Mouse (Mus musculus) ES-Bruce4 (cell line): ENCODE data around the gene Kirrel3. TPM values are rescaled to one million over a fixed set of nuclear protein-coding genes. Genes with fewer than 3 reads are reported as not detected.

Experiments used
- H3K27ac ChIP-seq: 2 replicates; pipeline ENCODE4 v1.5.1; 2012; ENCODE audit warnings: low read length, inconsistent platforms; ENCODE audit not compliant: insufficient read depth
- H3K27me3 ChIP-seq: 2 replicates; pipeline ENCODE4 v1.6.1; 2012; ENCODE audit warnings: mild to moderate bottlenecking, low read length, inconsistent platforms; ENCODE audit not compliant: control insufficient read depth, poor library complexity, insufficient read depth, severe bottlenecking
- H3K36me3 ChIP-seq: 2 replicates; pipeline ENCODE4 v1.6.1; 2012; ENCODE audit warnings: inconsistent platforms, mild to moderate bottlenecking, low read length, moderate library complexity; ENCODE audit not compliant: control insufficient read depth, poor library complexity, insufficient read depth, severe bottlenecking
- H3K4me1 ChIP-seq: one replicate; pipeline ENCODE4 v1.8.1; 2011; ENCODE audit warnings: low read length; ENCODE audit not compliant: control insufficient read depth, insufficient read depth
- H3K4me3 ChIP-seq: 2 replicates; pipeline ENCODE4 v1.5.1; 2011; ENCODE audit warnings: low read depth, mild to moderate bottlenecking, low read length
- H3K9ac ChIP-seq: 2 replicates; pipeline ENCODE4 v1.6.1; 2012; ENCODE audit warnings: low read depth, mild to moderate bottlenecking, inconsistent platforms; ENCODE audit not compliant: poor library complexity, severe bottlenecking
- H3K9me3 ChIP-seq: replicated peaks from 2 replicates; pipeline ENCODE4 v1.6.1; 2012; ENCODE audit warnings: mild to moderate bottlenecking, low read length, inconsistent platforms; ENCODE audit not compliant: control insufficient read depth, poor library complexity, insufficient read depth, severe bottlenecking
- CTCF ChIP-seq: IDR thresholded peaks from one replicate; pipeline ENCODE4 v1.8.1; 2011; ENCODE audit warnings: low read depth, low read length
- EP300 ChIP-seq: IDR thresholded peaks from 2 replicates; pipeline ENCODE4 v1.6.1; 2011; ENCODE audit warnings: low read depth, low read length; ENCODE audit not compliant: insufficient read depth
- POLR2A ChIP-seq: IDR thresholded peaks from one replicate; pipeline ENCODE4 v1.8.1; 2011; ENCODE audit warnings: low read length; ENCODE audit not compliant: insufficient read depth
- polyA plus RNA-seq: library from polyadenylated mRNA; stranded (reverse); fragments of >200 nt; gene quantifications from 2 replicates; pipeline ENCODE4 v1.2.4, GENCODE M21; 2011; ENCODE audit warnings: low read depth; ENCODE audit not compliant: missing spikeins, insufficient read depth, insufficient read length

The Kirrel3 gene
- polyA plus RNA-seq, 1 experiment = 0.52 TPM

DNA sequence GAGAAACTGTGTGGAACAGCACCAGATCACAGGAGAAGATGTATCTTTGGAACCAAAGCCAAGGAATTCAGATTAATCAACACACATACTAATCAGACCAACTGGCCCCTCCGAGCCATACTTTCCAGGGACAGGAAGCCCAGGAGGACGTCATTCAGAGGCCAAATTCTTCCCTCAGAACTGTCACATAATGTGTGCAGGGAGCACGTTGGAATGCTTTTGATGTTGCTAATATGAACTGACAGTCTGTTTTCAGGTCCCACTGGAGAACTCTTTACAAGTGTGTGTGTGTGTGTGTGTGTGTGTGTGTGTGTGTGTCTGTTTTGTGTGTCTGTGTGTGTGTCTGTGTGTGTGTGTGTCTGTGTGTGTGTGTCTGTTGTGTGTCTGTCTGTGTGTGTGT is 345.0 kb downstream of the Kirrel3 start:
- no peak for TF ChIP-seq POLR2A
- no peak for TF ChIP-seq CTCF
- no peak for TF ChIP-seq EP300
- H3K27ac ChIP-seq = no peak overlapping the region
- H3K9me3 ChIP-seq = no peaks in the 10 kb centered on the region
- no peaks in the 10 kb centered on the region for H3K36me3 ChIP-seq
- H3K4me3 ChIP-seq = no peak overlapping the region
- H3K27me3 ChIP-seq = no peaks in the 10 kb centered on the region
- no peak overlapping the region for H3K9ac ChIP-seq
- H3K4me1 ChIP-seq = no peaks in the 10 kb centered on the region

DNA sequence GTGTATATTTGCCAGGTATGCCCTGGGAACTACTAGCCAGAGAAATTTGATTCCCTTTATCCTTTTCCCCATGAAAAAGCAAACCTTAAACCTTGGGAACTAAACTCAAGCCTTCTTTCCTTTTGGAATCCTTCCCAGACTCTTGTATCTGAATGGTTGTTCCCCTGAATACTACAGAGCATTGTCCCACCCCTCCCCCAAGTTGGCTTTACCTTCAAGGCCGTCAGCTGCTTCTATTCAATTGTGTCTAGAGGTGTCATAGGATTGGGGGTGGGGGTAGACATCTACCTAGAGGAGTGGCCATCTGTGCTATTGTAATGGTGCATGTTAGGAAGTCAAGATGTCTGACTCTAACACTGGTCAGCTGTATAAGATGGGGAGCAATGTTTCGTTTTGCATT is 351.1 kb downstream of the Kirrel3 start:
- H3K36me3 ChIP-seq = no peaks in the 10 kb centered on the region
- H3K9ac ChIP-seq = no peak overlapping the region
- no peaks in the 10 kb centered on the region for H3K4me1 ChIP-seq
- H3K27ac ChIP-seq = no peak overlapping the region
- no peaks in the 10 kb centered on the region for H3K27me3 ChIP-seq
- H3K4me3 ChIP-seq = no peak overlapping the region
- TF ChIP-seq CTCF = no peak
- H3K9me3 ChIP-seq = no peaks in the 10 kb centered on the region

DNA sequence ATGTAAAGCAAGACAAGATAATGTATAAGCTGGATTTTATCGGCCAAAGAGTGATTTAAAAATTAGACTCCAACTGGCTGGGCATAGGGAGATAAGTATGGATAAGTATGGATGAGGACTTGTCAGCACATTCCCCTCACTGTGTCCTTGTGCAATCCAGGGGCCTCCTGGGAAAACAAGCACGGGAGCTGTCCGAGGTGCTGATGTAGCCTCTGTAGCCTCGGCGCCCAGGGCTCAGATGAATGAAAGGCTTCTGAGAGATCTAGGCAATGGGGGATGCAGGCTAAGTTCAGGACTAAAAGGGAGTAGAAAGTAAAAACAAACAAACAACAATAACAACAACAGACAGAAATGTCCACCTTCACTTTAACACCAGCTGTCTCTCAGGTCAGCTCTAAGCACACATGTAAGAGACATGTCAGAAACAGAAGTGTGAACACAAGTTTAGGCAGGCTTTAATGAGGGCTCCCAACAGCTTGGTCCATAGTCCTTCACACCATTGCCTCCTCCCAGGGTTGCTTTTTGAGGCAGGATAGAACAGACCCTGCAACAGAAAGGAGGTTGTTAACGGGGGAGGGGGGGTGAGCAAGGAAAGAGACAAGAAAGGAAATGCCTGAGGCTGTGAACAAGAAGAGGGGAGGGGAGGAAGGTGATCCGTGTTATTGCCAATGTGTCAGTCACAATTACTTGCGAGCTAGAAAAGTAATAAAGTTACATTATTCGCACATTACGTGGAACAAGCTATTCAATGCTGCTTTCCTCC is 352.2 kb downstream of the Kirrel3 start:
- H3K27me3 ChIP-seq = no peaks in the 10 kb centered on the region
- TF ChIP-seq POLR2A = no peak
- no peak for TF ChIP-seq EP300
- TF ChIP-seq CTCF = no peak
- H3K36me3 ChIP-seq = no peaks in the 10 kb centered on the region
- no peaks in the 10 kb centered on the region for H3K9me3 ChIP-seq
- no peak overlapping the region for H3K4me3 ChIP-seq
- no peak overlapping the region for H3K9ac ChIP-seq
- no peaks in the 10 kb centered on the region for H3K4me1 ChIP-seq
- H3K27ac ChIP-seq = no peak overlapping the region

DNA sequence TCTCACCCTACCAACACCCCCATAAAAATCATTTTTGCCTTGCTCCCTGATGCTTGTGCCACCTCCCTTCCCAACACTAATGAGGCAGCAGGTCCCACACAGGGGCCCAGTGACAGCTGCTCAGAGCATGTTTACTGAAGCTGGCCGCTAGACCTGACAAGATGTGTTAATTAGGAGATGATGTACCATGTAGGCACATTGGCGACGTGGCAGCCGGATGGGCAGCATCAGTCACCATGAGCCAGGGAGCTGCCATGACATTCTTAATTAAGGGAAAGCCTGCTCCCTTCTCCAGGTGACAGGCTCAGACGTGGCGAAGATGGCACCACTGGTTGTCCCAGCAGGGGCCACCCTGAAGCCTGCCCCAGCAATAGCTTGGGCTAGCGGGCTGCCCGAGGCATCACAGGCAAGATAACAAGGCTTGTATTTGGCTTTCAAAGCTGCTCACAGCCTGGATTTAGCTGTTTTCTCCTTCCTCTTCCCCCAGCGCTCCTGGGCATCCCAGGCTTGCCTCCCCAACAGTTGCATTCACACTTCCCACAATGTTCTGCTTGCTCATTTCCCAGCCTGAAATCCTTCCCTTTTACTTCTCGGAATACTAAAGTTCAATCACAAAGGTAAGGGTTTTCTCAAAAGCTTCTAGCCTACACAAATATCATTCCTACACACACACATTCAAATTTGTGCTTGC is 357.7 kb downstream of the Kirrel3 start:
- peaks cover 2% of the 10 kb centered on the region; the same call in 1 of the 2 replicates for H3K27me3 ChIP-seq
- no peak overlapping the region for H3K27ac ChIP-seq
- H3K9ac ChIP-seq = no peak overlapping the region
- no peaks in the 10 kb centered on the region for H3K4me1 ChIP-seq
- H3K9me3 ChIP-seq = no peaks in the 10 kb centered on the region
- TF ChIP-seq EP300 = no peak
- TF ChIP-seq POLR2A = no peak
- no peak for TF ChIP-seq CTCF
- no peak overlapping the region for H3K4me3 ChIP-seq
- no peaks in the 10 kb centered on the region for H3K36me3 ChIP-seq

DNA sequence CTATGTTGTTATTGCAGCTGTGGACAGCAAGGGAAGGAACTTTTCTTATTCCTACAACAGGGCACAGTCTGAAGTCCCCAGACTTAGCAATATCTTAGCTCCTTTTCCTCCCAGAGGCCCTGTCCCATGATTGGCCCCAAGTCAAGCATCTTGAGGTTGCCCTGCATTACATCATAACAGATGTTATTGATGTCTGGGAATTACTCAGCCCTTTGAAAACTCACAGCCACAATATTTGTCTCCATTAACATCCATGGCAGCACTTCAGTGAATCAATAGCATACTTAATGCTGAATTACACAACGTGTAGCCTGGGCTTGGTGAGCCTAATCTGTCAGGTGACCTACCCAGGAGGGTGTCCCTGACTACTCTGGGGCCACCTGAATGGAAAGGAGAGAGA is 360.7 kb downstream of the Kirrel3 start:
- no peak overlapping the region for H3K4me3 ChIP-seq
- no peaks in the 10 kb centered on the region for H3K4me1 ChIP-seq
- TF ChIP-seq EP300 = no peak
- TF ChIP-seq CTCF = no peak
- TF ChIP-seq POLR2A = no peak
- no peak overlapping the region for H3K27ac ChIP-seq
- H3K9me3 ChIP-seq = no peaks in the 10 kb centered on the region
- no peak overlapping the region for H3K9ac ChIP-seq
- H3K27me3 ChIP-seq = peaks cover 2% of the 10 kb centered on the region; the same call in 1 of the 2 replicates
- no peaks in the 10 kb centered on the region for H3K36me3 ChIP-seq

DNA sequence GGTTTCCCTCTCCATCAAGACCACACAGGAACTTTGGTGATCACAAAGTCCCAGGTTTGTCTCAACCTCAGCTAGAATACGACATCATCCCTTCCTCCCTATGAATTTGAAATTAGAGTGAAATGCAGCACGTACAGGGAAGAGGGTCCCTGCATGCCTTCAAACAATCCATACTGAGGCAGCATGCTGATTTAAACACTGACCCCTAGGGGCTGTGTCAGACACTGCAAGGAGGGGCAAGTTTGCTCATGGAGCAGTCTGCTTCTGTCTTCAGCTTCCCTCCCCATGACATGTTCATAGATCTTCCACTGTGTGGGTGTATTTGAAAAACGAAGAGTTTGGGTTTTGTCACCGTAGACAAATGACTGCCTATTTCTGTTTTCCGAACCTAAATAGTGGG is 362.0 kb downstream of the Kirrel3 start:
- Histone ChIP-seq H3K9me3 (no peaks in the 10 kb centered on the region), H3K4me1 (no peaks in the 10 kb centered on the region), H3K4me3 (no peak overlapping the region), H3K27me3 (peaks cover 2% of the 10 kb centered on the region; the same call in 1 of the 2 replicates), H3K36me3 (no peaks in the 10 kb centered on the region), H3K9ac (no peak overlapping the region), H3K27ac (no peak overlapping the region)
- TF ChIP-seq CTCF (peak; percentile 56), EP300 (no peak)
